Mouse (Mus musculus) heart, adult 2 months (tissue): ENCODE measurements at regions not wholly inside any gene's neighbourhood (a gene's known extent, or its start where the extent isn't known, plus 50 kb on each side); places are given as distances from the start of the nearest gene placed in this dataset.

Source experiments
- DNase-seq, 2 experiments: peaks; one replicate each; pipeline ENCODE4 v3.0.0; 2021
- H3K27ac ChIP-seq: fragments of 200-600 bp; 2 replicates; pipeline ENCODE4 v1.8.1; 2022
- H3K27me3 ChIP-seq: fragments of 200-500 bp; 2 replicates; pipeline ENCODE4 v1.6.1; 2012; ENCODE audit warnings: mild to moderate bottlenecking, low read length, inconsistent platforms, mixed read lengths; ENCODE audit not compliant: control insufficient read depth, insufficient read depth
- H3K36me3 ChIP-seq: fragments of 200-500 bp; 2 replicates; pipeline ENCODE4 v1.6.1; 2012; ENCODE audit warnings: low read length, inconsistent platforms; ENCODE audit not compliant: control insufficient read depth, insufficient read depth
- H3K4me1 ChIP-seq: fragments of 200-500 bp; 2 replicates; pipeline ENCODE4 v1.6.1; 2011; ENCODE audit warnings: low read length; ENCODE audit not compliant: control insufficient read depth, insufficient read depth
- H3K4me3 ChIP-seq: fragments of 200-600 bp; 2 replicates; pipeline ENCODE4 v1.8.1; 2022
- H3K79me2 ChIP-seq: fragments of 200-500 bp; replicated peaks from 2 replicates; pipeline ENCODE4 v1.6.1; 2012; ENCODE audit warnings: mild to moderate bottlenecking, inconsistent platforms, low read length, moderate library complexity, mixed read lengths; ENCODE audit not compliant: control insufficient read depth, insufficient read depth
- H3K9ac ChIP-seq: fragments of 200-500 bp; 2 replicates; pipeline ENCODE4 v1.6.1; 2012; ENCODE audit warnings: low read depth, mild to moderate bottlenecking, control low read depth, inconsistent platforms, low read length, mixed read lengths
- CTCF ChIP-seq: fragments of 200-600 bp; IDR thresholded peaks from 2 replicates; pipeline ENCODE4 v1.8.1; 2022; ENCODE audit warnings: antibody characterized with exemption, mild to moderate bottlenecking, moderate library complexity
- EP300 ChIP-seq: fragments of 200-500 bp; IDR thresholded peaks from 2 replicates; pipeline ENCODE4 v1.6.1; 2011; ENCODE audit warnings: low read depth, low read length, control low read depth; ENCODE audit not compliant: insufficient read depth
- POLR2A ChIP-seq: fragments of 200-500 bp; IDR thresholded peaks from 2 replicates; pipeline ENCODE4 v1.6.1; 2011; ENCODE audit warnings: mild to moderate bottlenecking, low read depth, low read length, control low read depth; ENCODE audit not compliant: insufficient read depth
- WGBS: fragments of 180-500 bp; shearing (Covaris S2); methylation state at CpG from one replicate; pipeline ENCODE4 v1.1.7; 2018; 5-methylcytosine and 5-hydroxymethylcytosine counted together
- intact Hi-C: fragments of 180-260 bp; cut with DNase I; formaldehyde crosslinking; loops from one replicate; pipeline ENCODE4 v1.15.1; 2025

GRCm38 (mm10) chr12:15979233-15979632 lies 162.5 kb upstream of the Trib2 start:
- no peak overlapping the region for H3K27ac ChIP-seq
- no peaks in the 10 kb centered on the region for H3K79me2 ChIP-seq
- peaks cover 9% of the 10 kb centered on the region for H3K4me1 ChIP-seq
- WGBS = 92% methylated on average over 7 of the region's 7 CpGs
- H3K36me3 ChIP-seq = peaks cover 2% of the 10 kb centered on the region
- no peak overlapping the region for H3K4me3 ChIP-seq
- TF ChIP-seq POLR2A (no peak), CTCF (no peak), EP300 (no peak)
- intact Hi-C loops = no loop called here
- H3K9ac ChIP-seq = no peak overlapping the region
- DNase-seq = no peak
- H3K27me3 ChIP-seq = no peaks in the 10 kb centered on the region

- WGBS = 55% methylated on average over 3 of the region's 3 CpGs
- no peak for TF ChIP-seq POLR2A
- no peak for TF ChIP-seq CTCF
- TF ChIP-seq EP300 = no peak
- Histone ChIP-seq H3K27ac (no peak overlapping the region), H3K4me1 (peaks cover 2% of the 10 kb centered on the region), H3K36me3 (no peaks in the 10 kb centered on the region), H3K79me2 (no peaks in the 10 kb centered on the region), H3K9ac (no peak overlapping the region), H3K27me3 (no peaks in the 10 kb centered on the region; the same call in 1 of the 2 replicates), H3K4me3 (no peak overlapping the region)
- no peak for DNase-seq
- intact Hi-C loops = no loop called here
Measured at GRCm38 (mm10) chr12:15971786-15972185, 155.1 kb upstream of the Trib2 start.

- 24% methylated on average over 2 of the region's 2 CpGs for WGBS
- TF ChIP-seq EP300 (no peak), POLR2A (no peak), CTCF (no peak)
- H3K79me2 ChIP-seq = no peaks in the 10 kb centered on the region
- no peak for DNase-seq
- H3K27me3 ChIP-seq = no peaks in the 10 kb centered on the region; the same call in 1 of the 2 replicates
- no peak overlapping the region for H3K4me3 ChIP-seq
- H3K4me1 ChIP-seq = peaks cover 2% of the 10 kb centered on the region
- no peak overlapping the region for H3K9ac ChIP-seq
- intact Hi-C loops = no loop called here
- H3K36me3 ChIP-seq = no peaks in the 10 kb centered on the region
- H3K27ac ChIP-seq = no peak overlapping the region
Measured at GRCm38 (mm10) chr12:15970262-15970661, 153.5 kb upstream of the Trib2 start.

- no peak overlapping the region for H3K9ac ChIP-seq
- H3K27me3 ChIP-seq = no peaks in the 10 kb centered on the region; the same call in 1 of the 2 replicates
- intact Hi-C loops = no loop called here
- no peaks in the 10 kb centered on the region for H3K36me3 ChIP-seq
- H3K4me1 ChIP-seq = peaks cover 2% of the 10 kb centered on the region; the same call in 1 of the 2 replicates
- no peaks in the 10 kb centered on the region for H3K79me2 ChIP-seq
- 44% methylated on average over 5 of the region's 5 CpGs for WGBS
- no peak overlapping the region for H3K27ac ChIP-seq
- H3K4me3 ChIP-seq = no peak overlapping the region
- TF ChIP-seq POLR2A = no peak
- TF ChIP-seq CTCF = no peak
- TF ChIP-seq EP300 = no peak
- DNase-seq = no peak
Measured at GRCm38 (mm10) chr12:15967550-15968102, 150.9 kb upstream of the Trib2 start.

GRCm38 (mm10) chr12:15966631-15967030 lies 149.9 kb upstream of the Trib2 start:
- H3K27ac ChIP-seq = no peak overlapping the region
- H3K4me3 ChIP-seq = no peak overlapping the region
- 94% methylated on average over 1 of the region's 1 CpGs for WGBS
- peaks cover 2% of the 10 kb centered on the region; the same call in 1 of the 2 replicates for H3K4me1 ChIP-seq
- intact Hi-C loops = no loop called here
- no peaks in the 10 kb centered on the region; the same call in 1 of the 2 replicates for H3K27me3 ChIP-seq
- no peak for DNase-seq
- H3K36me3 ChIP-seq = no peaks in the 10 kb centered on the region
- TF ChIP-seq POLR2A (no peak), EP300 (no peak), CTCF (no peak)
- no peak overlapping the region for H3K9ac ChIP-seq
- H3K79me2 ChIP-seq = no peaks in the 10 kb centered on the region

- H3K9ac ChIP-seq = no peak overlapping the region
- TF ChIP-seq POLR2A (no peak), CTCF (no peak), EP300 (no peak)
- intact Hi-C loops = no loop called here
- no peaks in the 10 kb centered on the region for H3K36me3 ChIP-seq
- H3K27me3 ChIP-seq = no peaks in the 10 kb centered on the region; the same call in 1 of the 2 replicates
- H3K27ac ChIP-seq = no peak overlapping the region
- no peak for DNase-seq
- H3K79me2 ChIP-seq = no peaks in the 10 kb centered on the region
- 86% methylated on average over 4 of the region's 4 CpGs for WGBS
- H3K4me1 ChIP-seq = peaks cover 2% of the 10 kb centered on the region; the same call in 1 of the 2 replicates
- H3K4me3 ChIP-seq = no peak overlapping the region
Measured at GRCm38 (mm10) chr12:15965921-15966320, 149.2 kb upstream of the Trib2 start.
